Comparison of ENCODE assay signal across 17 mouse cellular contexts in the genomic region with DNA sequence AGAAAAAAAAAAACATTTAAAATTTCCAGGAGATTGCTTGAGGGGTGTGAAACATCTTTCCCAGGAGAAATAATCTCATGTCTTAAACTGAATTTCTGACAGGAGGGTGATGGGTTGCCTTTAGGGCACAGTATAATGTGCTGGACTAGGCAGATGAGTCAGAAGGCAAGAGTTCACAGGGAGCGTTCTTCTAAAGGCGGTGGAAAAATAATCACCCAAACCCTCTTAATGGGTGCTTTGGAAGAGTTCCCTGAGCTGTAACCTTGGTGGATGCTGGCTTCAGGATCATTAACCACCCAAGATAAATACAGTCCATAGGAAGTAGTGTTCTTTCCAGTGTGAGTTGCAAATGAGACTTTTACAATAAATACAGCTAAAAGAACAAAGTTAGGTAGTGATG.
DNase-seq lines count a peak whose midpoint lies in the region; ATAC-seq and TF ChIP-seq lines count a peak whose summit lies in the region.
"Had no signal": no experiment of that assay in that cellular context is flagged by ENCODE, and none has a peak within 500 bp of the region (broad histone marks: within the 10 kb centered on the region; RNA-seq: fewer than 3 reads in every experiment).

No protein-coding gene starts in this region.

- peak; percentile 70 for ATAC-seq in kidney, embryonic 16.5 days (ENCODE audit: low FRiP score, low TSS enrichment)
- no peak for ATAC-seq in midbrain, postnatal 0 days (ENCODE audit: low FRiP score)
- no peak for ATAC-seq in midbrain, embryonic 13.5 days
- ATAC-seq: forebrain, embryonic 13.5 days; forebrain, postnatal 0 days had no signal

- TF ChIP-seq POLR2A in kidney, adult 2 months (IDR thresholded peaks at IDR 0.05; ENCODE audit: low read depth, low read length): no peak
- TF ChIP-seq POLR2A in brain, embryonic 14.5 days (IDR thresholded peaks at IDR 0.05; ENCODE audit: borderline replicate concordance, extremely low read depth, insufficient read depth, insufficient read length, poor library complexity, severe bottlenecking): no peak

- no peaks in the 10 kb centered on the region for H3K36me3 ChIP-seq in kidney, embryonic 16.5 days (ENCODE audit: insufficient read depth, low read length)
- no peaks in the 10 kb centered on the region for H3K36me3 ChIP-seq in kidney, adult 2 months (ENCODE audit: control insufficient read depth, insufficient read depth, low read length)
- H3K36me3 ChIP-seq in midbrain, postnatal 0 days (ENCODE audit: insufficient read depth, low read length): no peaks in the 10 kb centered on the region
- no peaks in the 10 kb centered on the region for H3K36me3 ChIP-seq in midbrain, embryonic 13.5 days
- H3K36me3 ChIP-seq: embryonic facial prominence, embryonic 10.5 days; heart, embryonic 12.5 days; hindbrain, embryonic 10.5 days had no signal

- H3K4me2 ChIP-seq in kidney, embryonic 16.5 days (replicated peaks; ENCODE audit: low read depth, low read length): no peak overlapping the region
- H3K4me2 ChIP-seq in midbrain, postnatal 0 days (ENCODE audit: low read depth, low read length, poor library complexity, severe bottlenecking): no peak overlapping the region
- no peak overlapping the region for H3K4me2 ChIP-seq in midbrain, embryonic 13.5 days (replicated peaks)
- H3K4me2 ChIP-seq: forebrain, embryonic 13.5 days; heart, embryonic 12.5 days; hindbrain, embryonic 14.5 days had no signal

- H3K27me3 ChIP-seq in kidney, embryonic 16.5 days (ENCODE audit: insufficient read depth, low read length): no peaks in the 10 kb centered on the region
- H3K27me3 ChIP-seq in kidney, adult 2 months (replicated peaks; ENCODE audit: control insufficient read depth, insufficient read depth, low read length): no peaks in the 10 kb centered on the region
- no peaks in the 10 kb centered on the region for H3K27me3 ChIP-seq in midbrain, postnatal 0 days (ENCODE audit: insufficient read depth, low read length)
- H3K27me3 ChIP-seq in midbrain, embryonic 13.5 days: no peaks in the 10 kb centered on the region
- H3K27me3 ChIP-seq: forebrain, embryonic 13.5 days; heart, embryonic 12.5 days had no signal

- DNase-seq in kidney, adult 2 months: no peak
- peak; percentile 26 for DNase-seq in midbrain, postnatal 0 days (ENCODE audit: low spot score)
- peak; percentile 36 for DNase-seq in brain, embryonic 14.5 days (ENCODE audit: low read depth)
- no peak for DNase-seq in cerebellum, adult 9-10 months
- DNase-seq: adrenal gland, postnatal 14 days; cerebellum, adult 18-20 months; cerebellum, postnatal 10 days; forebrain, postnatal 0 days; gastrocnemius, adult 2 months; gastrocnemius, postnatal 25 days had no signal

- H3K4me1 ChIP-seq in kidney, embryonic 16.5 days (ENCODE audit: insufficient read depth, low read length): no peaks in the 10 kb centered on the region
- no peaks in the 10 kb centered on the region for H3K4me1 ChIP-seq in kidney, adult 2 months (ENCODE audit: control insufficient read depth, insufficient read depth, low read length)
- no peaks in the 10 kb centered on the region for H3K4me1 ChIP-seq in midbrain, postnatal 0 days (ENCODE audit: insufficient read depth, low read length)
- no peaks in the 10 kb centered on the region for H3K4me1 ChIP-seq in midbrain, embryonic 13.5 days (replicated peaks)
- H3K4me1 ChIP-seq: embryonic facial prominence, embryonic 10.5 days; forebrain, embryonic 13.5 days; heart, embryonic 12.5 days; hindbrain, embryonic 10.5 days had no signal

- no peak for TF ChIP-seq CTCF in kidney, adult 2 months (conservative IDR thresholded peaks at IDR 0.05; ENCODE audit: insufficient read depth, insufficient read length, low read depth, low read length)
- no peak for TF ChIP-seq CTCF in midbrain, postnatal 0 days (IDR thresholded peaks at IDR 0.05)
- TF ChIP-seq CTCF in brain, embryonic 14.5 days (IDR thresholded peaks at IDR 0.05; ENCODE audit: borderline replicate concordance, extremely low read depth, insufficient read depth, insufficient read length): no peak

- H3K4me3 ChIP-seq in kidney, embryonic 16.5 days (ENCODE audit: low read length): no peak overlapping the region
- H3K4me3 ChIP-seq in kidney, adult 2 months (ENCODE audit: insufficient read depth, low read depth, low read length): no peak overlapping the region
- no peak overlapping the region for H3K4me3 ChIP-seq in midbrain, postnatal 0 days (ENCODE audit: low read depth, low read length)
- H3K4me3 ChIP-seq in midbrain, embryonic 13.5 days (replicated peaks): no peak overlapping the region
- H3K4me3 ChIP-seq: embryonic facial prominence, embryonic 10.5 days; forebrain, embryonic 13.5 days; gastrocnemius, adult 2 months; heart, embryonic 12.5 days; hindbrain, embryonic 10.5 days had no signal

- no peak overlapping the region for H3K9ac ChIP-seq in kidney, embryonic 16.5 days (replicated peaks; ENCODE audit: low read length)
- H3K9ac ChIP-seq in midbrain, postnatal 0 days (replicated peaks; ENCODE audit: low read length, poor library complexity, severe bottlenecking): no peak overlapping the region
- H3K9ac ChIP-seq in midbrain, embryonic 13.5 days (replicated peaks): no peak overlapping the region
- H3K9ac ChIP-seq: forebrain, embryonic 13.5 days; forebrain, postnatal 0 days; heart, embryonic 12.5 days; hindbrain, embryonic 14.5 days had no signal

- no peaks in the 10 kb centered on the region; the same call in 1 of the 2 replicates for H3K9me3 ChIP-seq in kidney, embryonic 16.5 days (ENCODE audit: low read length)
- H3K9me3 ChIP-seq in midbrain, postnatal 0 days (ENCODE audit: low read length): no peaks in the 10 kb centered on the region
- H3K9me3 ChIP-seq in midbrain, embryonic 13.5 days: no peaks in the 10 kb centered on the region
- H3K9me3 ChIP-seq: forebrain, embryonic 13.5 days; heart, embryonic 12.5 days had no signal

- 34% methylated on average over 2 of the region's 2 CpGs for WGBS in kidney, embryonic 16.5 days
- 39% methylated on average over 2 of the region's 2 CpGs for WGBS in kidney, adult 2 months
- WGBS in midbrain, postnatal 0 days: 51% methylated on average over 2 of the region's 2 CpGs
- 70% methylated on average over 2 of the region's 2 CpGs for WGBS in midbrain, embryonic 13.5 days

- no peak overlapping the region for H3K27ac ChIP-seq in kidney, embryonic 16.5 days (ENCODE audit: low read length)
- no peak overlapping the region for H3K27ac ChIP-seq in kidney, adult 2 months (ENCODE audit: insufficient read depth, low read depth, low read length)
- no peak overlapping the region for H3K27ac ChIP-seq in midbrain, postnatal 0 days (ENCODE audit: low read depth, low read length)
- H3K27ac ChIP-seq in midbrain, embryonic 13.5 days: no peak overlapping the region
- H3K27ac ChIP-seq: embryonic facial prominence, embryonic 10.5 days; forebrain, embryonic 13.5 days; gastrocnemius, adult 2 months; hindbrain, embryonic 10.5 days; hindbrain, embryonic 14.5 days had no signal

Comparison
In these comparisons a context has a peak if more than half of its experiments do, and no peak if none do; other contexts are left out.
1. DNase-seq: peak in midbrain, postnatal 0 days (single experiment) and brain, embryonic 14.5 days (single experiment); none in kidney, adult 2 months (single experiment) and cerebellum, adult 9-10 months (single experiment).